Mouse (Mus musculus) heart, embryonic 11.5 days (tissue): Measurements from ENCODE around the gene Cdkn2aip. TPM values are rescaled to one million over a fixed set of nuclear protein-coding genes. Genes with fewer than 3 reads are reported as not detected.

ENCODE experiments used
- ATAC-seq: fragments of 200-750 bp; cut with Nextera tagmentation; replicated peaks from 2 replicates; pipeline ENCODE4 v1.8.0; 2017; ENCODE audit warnings: moderate library complexity; ENCODE audit not compliant: insufficient number of reproducible peaks, low FRiP score, low TSS enrichment
- H3K27ac ChIP-seq: fragments of 300-500 bp; sonication (generic); 2 replicates; pipeline ENCODE4 v1.5.1; 2014; ENCODE audit warnings: mild to moderate bottlenecking, low read depth, low read length
- H3K27me3 ChIP-seq: fragments of 300-500 bp; sonication (generic); 2 replicates; pipeline ENCODE4 v1.6.1; 2014; ENCODE audit warnings: mild to moderate bottlenecking, low read length, mixed read lengths; ENCODE audit not compliant: control insufficient read depth, insufficient read depth
- H3K36me3 ChIP-seq: fragments of 300-500 bp; sonication (generic); 2 replicates; pipeline ENCODE4 v1.6.1; 2014; ENCODE audit warnings: mild to moderate bottlenecking, low read length, moderate library complexity, mixed read lengths; ENCODE audit not compliant: control insufficient read depth, insufficient read depth
- H3K4me1 ChIP-seq: fragments of 300-500 bp; sonication (generic); 2 replicates; pipeline ENCODE4 v1.6.1; 2014; ENCODE audit warnings: low read length; ENCODE audit not compliant: control insufficient read depth, insufficient read depth
- H3K4me2 ChIP-seq: fragments of 300-500 bp; sonication (generic); 2 replicates; pipeline ENCODE4 v1.6.1; 2014; ENCODE audit warnings: mild to moderate bottlenecking, moderate library complexity
- H3K4me3 ChIP-seq: fragments of 300-500 bp; sonication (generic); 2 replicates; pipeline ENCODE4 v1.5.1; 2014; ENCODE audit warnings: low read depth, low read length
- H3K9ac ChIP-seq: fragments of 300-500 bp; sonication (generic); 2 replicates; pipeline ENCODE4 v1.6.1; 2014; ENCODE audit warnings: mild to moderate bottlenecking, low read depth, low read length, moderate library complexity
- H3K9me3 ChIP-seq: fragments of 300-500 bp; sonication (generic); replicated peaks from 2 replicates; pipeline ENCODE4 v1.6.1; 2016; ENCODE audit warnings: low read length; ENCODE audit not compliant: control insufficient read depth
- WGBS: fragments of 180-500 bp; shearing (Covaris S2); extraction: QIAGEN DNeasy Blood & Tissue Kit; methylation state at CpG from one replicate; pipeline ENCODE4 v1.1.7; 2014; ENCODE audit not compliant: insufficient replicate concordance; 5-methylcytosine and 5-hydroxymethylcytosine counted together
- polyA plus RNA-seq: library from polyadenylated mRNA; unstranded; fragments of >200 nt; fragmentation: Nextera tagmentation; extraction: Ambion mirVana; gene quantifications from 2 replicates; pipeline ENCODE4 v1.2.1, GENCODE M21; 2014

The Cdkn2aip gene
- 20.6 and 21.6 TPM in 2 replicates for polyA plus RNA-seq

DNA sequence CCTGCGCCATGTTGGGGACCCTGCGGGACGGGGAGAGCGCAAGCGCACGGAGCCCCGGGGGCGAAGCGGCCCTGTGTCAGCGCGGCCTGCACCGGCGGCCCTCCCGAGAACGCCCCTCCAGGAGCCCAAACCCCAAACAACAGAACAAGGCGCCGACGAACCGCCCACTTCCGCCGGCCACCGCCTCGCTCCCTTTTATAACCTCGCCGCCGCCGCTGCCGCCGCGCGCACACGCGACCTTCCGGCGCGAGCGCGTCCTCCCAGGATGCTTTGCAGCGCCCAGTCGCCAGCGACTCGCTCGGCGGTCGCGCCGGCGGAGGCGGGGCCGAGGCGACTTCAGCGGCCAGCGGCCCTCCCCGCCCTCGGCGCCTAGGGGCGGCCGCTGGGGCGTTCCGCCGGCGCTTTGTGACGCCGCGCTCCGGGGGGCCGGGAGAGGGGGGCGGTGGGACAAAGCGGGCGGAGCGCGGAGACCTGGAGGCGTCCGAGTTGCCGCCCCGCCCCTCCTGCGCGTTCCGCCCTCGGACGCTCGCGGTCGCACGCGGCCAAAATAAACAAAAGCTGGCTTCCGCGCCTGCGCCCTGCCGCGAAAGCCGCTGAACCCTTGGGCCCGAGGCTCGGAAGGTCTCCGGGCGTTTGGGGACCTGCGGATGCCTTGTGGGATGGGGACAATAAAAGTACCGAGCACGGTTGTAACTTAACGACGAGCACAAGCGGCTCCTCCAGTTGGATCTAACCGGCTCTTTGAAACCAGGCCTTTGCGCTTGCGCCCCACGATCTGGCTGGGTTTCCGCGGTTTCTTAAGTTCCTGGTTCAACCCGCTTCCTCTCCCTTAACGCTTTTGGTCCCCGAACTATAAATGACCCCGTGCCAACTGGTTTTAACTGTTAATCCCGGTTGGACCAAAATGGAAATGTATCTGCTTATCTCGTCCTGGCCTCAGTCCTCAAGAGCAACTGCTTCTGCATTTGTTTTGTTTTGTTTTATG lies at the start of gene Cdkn2aip:
TSS of gene Cdkn2aip (minus strand) at position 172 of the 985 bp plus-strand sequence.
- H3K27me3 ChIP-seq: no peaks in the 10 kb centered on the region
- H3K36me3 ChIP-seq: peaks cover 9% of the 10 kb centered on the region; the same call in 1 of the 2 replicates
- H3K9ac ChIP-seq: peak within 1 kb of the TSS; percentile 85
- 2% methylated on average over 69 of the region's 114 CpGs for WGBS
- H3K4me3 ChIP-seq: peak within 1 kb of the TSS; percentile 85
- ATAC-seq: peak; percentile 97
- peak within 1 kb of the TSS; percentile 95 for H3K27ac ChIP-seq
- H3K9me3 ChIP-seq: no peaks in the 10 kb centered on the region
- peak within 1 kb of the TSS; percentile 77 for H3K4me2 ChIP-seq
- peaks cover 5% of the 10 kb centered on the region; the same call in 1 of the 2 replicates for H3K4me1 ChIP-seq

GRCm38 (mm10) chr8:47763194-47763593 lies 49.5 kb upstream of the Cdkn2aip start:
- ATAC-seq: no peak
- Histone ChIP-seq H3K4me3 (no peak overlapping the region), H3K9me3 (no peaks in the 10 kb centered on the region), H3K4me2 (no peak overlapping the region), H3K4me1 (no peaks in the 10 kb centered on the region), H3K27ac (no peak overlapping the region), H3K27me3 (no peaks in the 10 kb centered on the region), H3K36me3 (no peaks in the 10 kb centered on the region), H3K9ac (no peak overlapping the region)
- WGBS: 44% methylated on average over 9 of the region's 9 CpGs

DNA sequence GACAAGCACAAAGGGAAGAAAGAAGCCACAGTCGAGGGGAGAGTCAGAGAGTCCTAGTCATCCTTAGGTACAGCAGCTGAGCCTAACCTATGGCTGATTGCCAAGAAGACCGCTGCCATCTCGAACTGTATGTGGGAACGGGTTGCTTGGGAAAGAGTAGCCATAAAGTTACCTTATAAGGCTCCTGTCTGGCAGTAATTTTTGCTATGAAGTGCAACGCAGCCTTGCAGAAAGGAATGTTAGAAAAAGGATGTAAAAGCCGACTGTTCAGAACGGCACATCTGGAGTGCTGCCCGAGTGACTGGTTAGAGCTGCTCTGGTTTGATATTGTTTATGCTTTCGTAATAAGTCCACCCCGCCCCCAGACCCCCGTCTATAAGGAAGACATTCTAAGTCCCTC lies 47.0 kb upstream of the Cdkn2aip start:
- 67% methylated on average over 11 of the region's 11 CpGs for WGBS
- Histone ChIP-seq H3K4me3 (no peak overlapping the region), H3K36me3 (no peaks in the 10 kb centered on the region), H3K27ac (no peak overlapping the region), H3K9ac (no peak overlapping the region), H3K9me3 (no peaks in the 10 kb centered on the region), H3K27me3 (no peaks in the 10 kb centered on the region), H3K4me1 (no peaks in the 10 kb centered on the region), H3K4me2 (no peak overlapping the region)
- no peak for ATAC-seq

DNA sequence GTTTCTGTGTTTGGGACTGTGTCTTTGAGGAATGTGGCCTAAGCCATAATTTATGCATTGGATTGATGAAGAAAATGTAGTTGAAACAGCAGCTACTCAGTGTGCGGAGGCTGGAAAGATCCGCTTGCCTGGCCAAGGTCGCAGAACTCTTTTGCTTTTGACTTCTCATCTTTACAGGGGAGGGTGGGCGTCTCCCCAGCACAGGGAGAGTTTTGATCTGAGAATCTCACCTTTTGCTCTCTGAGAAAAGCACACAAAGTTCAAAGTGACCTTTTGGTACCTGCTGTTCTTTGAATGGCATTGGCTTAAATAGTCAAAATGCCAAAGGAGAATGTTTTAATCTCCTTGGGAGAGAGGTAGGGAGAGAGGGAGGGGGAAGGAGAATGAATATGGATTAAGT lies 46.5 kb upstream of the Cdkn2aip start:
- no peak overlapping the region for H3K27ac ChIP-seq
- no peaks in the 10 kb centered on the region for H3K4me1 ChIP-seq
- no peaks in the 10 kb centered on the region for H3K36me3 ChIP-seq
- no peak overlapping the region for H3K4me3 ChIP-seq
- no peak overlapping the region for H3K4me2 ChIP-seq
- ATAC-seq: no peak
- H3K9ac ChIP-seq: no peak overlapping the region
- H3K9me3 ChIP-seq: no peaks in the 10 kb centered on the region
- WGBS: 73% methylated on average over 4 of the region's 4 CpGs
- no peaks in the 10 kb centered on the region for H3K27me3 ChIP-seq

- WGBS: 85% methylated on average over 3 of the region's 3 CpGs
- Histone ChIP-seq H3K27ac (no peak overlapping the region), H3K36me3 (no peaks in the 10 kb centered on the region), H3K4me1 (no peaks in the 10 kb centered on the region), H3K27me3 (no peaks in the 10 kb centered on the region), H3K9me3 (no peaks in the 10 kb centered on the region), H3K4me2 (no peak overlapping the region), H3K9ac (no peak overlapping the region), H3K4me3 (no peak overlapping the region)
- ATAC-seq: no peak
These were observed 39.4 kb upstream of the Cdkn2aip start for GRCm38 (mm10) chr8:47753121-47753520.

- no peak for ATAC-seq
- 44% methylated on average over 14 of the region's 14 CpGs for WGBS
- Histone ChIP-seq H3K9me3 (no peaks in the 10 kb centered on the region), H3K4me2 (peak overlapping the region; percentile 35; the same call in 1 of the 2 replicates), H3K27me3 (no peaks in the 10 kb centered on the region), H3K27ac (no peak overlapping the region), H3K36me3 (no peaks in the 10 kb centered on the region), H3K4me3 (0 out of 2 replicates have a peak overlapping the region, but pooled peaks have one; percentile 8), H3K9ac (no peak overlapping the region), H3K4me1 (no peaks in the 10 kb centered on the region)
These were observed 36.4 kb upstream of the Cdkn2aip start for GRCm38 (mm10) chr8:47750096-47750495.

GRCm38 (mm10) chr8:47749491-47749890 lies 35.8 kb upstream of the Cdkn2aip start:
- 57% methylated on average over 8 of the region's 8 CpGs for WGBS
- Histone ChIP-seq H3K4me1 (no peaks in the 10 kb centered on the region), H3K27ac (no peak overlapping the region), H3K4me3 (no peak overlapping the region), H3K36me3 (no peaks in the 10 kb centered on the region), H3K9ac (no peak overlapping the region), H3K27me3 (no peaks in the 10 kb centered on the region), H3K4me2 (peak overlapping the region; percentile 35), H3K9me3 (no peaks in the 10 kb centered on the region)
- no peak for ATAC-seq

DNA sequence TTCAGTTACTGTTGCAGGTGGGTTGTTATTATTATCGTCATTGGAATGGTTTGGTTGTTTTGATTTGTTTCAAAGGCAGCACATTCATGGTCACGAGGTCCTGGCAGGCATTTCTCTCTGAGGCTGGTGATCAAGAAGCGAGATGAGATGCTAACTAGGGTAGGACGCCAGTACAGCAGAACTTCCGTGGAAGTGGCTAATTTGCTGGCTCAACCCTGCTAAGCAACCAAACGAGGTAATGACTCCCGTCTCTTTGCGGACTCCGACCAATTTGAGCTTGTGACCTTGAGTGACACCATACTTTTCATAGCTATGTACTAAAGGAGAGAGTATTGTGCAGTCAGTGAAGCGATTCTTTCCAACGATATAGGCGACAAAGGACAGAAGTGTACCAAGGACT lies 32.6 kb upstream of the Cdkn2aip start:
- Histone ChIP-seq H3K36me3 (no peaks in the 10 kb centered on the region), H3K4me2 (no peak overlapping the region), H3K9me3 (no peaks in the 10 kb centered on the region), H3K27ac (no peak overlapping the region), H3K27me3 (no peaks in the 10 kb centered on the region), H3K9ac (no peak overlapping the region), H3K4me3 (no peak overlapping the region), H3K4me1 (no peaks in the 10 kb centered on the region)
- WGBS: 77% methylated on average over 12 of the region's 12 CpGs
- ATAC-seq: no peak
